Mouse (Mus musculus): ENCODE data around the gene Tnip1.
"Not testable (repeated sequence)": the region's sequence is repeated elsewhere in the genome, so short reads cannot be mapped to it uniquely, and the experiment has no call there.

Tnip1 gene

DNA sequence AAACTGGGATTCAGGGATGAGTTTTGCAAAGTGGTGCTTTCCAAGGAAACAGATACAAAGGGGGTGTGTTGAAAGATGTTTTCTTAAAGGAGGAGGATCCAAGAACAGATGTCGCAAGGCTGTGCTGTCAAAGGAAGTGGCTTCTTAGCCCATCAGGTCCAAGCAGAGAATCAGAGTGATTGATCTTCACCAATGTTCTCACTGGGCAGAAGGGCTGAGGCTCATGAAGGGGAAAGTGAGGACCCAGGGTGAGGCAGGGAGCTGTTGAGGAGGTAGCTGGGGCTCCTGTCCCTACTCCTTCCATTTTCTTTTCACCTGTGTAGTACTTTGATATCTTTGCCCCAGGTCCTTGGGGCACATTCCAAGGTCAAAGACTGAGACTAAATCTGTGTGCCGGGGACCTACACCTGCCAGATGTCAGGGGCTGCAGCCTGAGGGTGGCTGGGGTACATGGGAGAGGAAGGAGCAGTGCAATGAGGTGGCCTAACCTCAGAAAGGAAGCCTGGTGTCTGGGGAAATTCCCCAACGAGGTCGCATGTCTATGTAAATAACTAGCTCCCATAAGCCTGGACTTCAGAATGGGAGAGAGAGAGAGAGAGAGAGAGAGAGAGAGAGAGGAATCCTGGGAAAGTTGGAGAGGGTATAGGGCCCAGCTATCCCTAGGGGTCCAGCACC is 9.5 kb upstream of the Tnip1 start:
- no peak for DNase-seq (ENCODE audit: low spot score in 2 of 2)

GRCm38 (mm10) chr11:54971365-54972048 is 8.8 kb upstream of the Tnip1 start:
- DNase-seq (ENCODE audit: low spot score in 2 of 2): no peak

GRCm38 (mm10) chr11:54965234-54965633 is 2.5 kb upstream of the Tnip1 start:
- no peak for DNase-seq (ENCODE audit: low spot score in 2 of 2)

DNA sequence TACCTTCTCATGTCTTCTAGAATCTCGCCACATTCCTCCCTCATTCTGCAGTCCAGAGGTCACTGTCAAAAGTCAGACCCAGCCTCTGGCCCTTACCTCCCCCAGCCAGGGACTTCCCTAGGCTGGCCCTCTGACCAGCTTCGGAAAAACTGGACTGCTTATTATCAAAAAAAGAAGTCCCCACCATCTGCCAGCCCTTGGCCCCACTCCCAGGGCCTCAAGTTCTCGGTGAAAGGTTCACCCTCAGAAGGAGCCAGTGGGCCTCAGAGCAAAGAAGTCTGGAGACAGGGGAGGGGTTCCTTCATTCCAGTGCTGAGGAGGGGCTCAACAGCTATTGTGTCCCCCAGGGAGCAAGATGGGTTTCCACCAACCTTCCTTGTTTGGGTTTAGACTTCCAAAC is 796 bp downstream of the Tnip1 start:
- no peak for DNase-seq (ENCODE audit: low spot score in 2 of 2)

DNA sequence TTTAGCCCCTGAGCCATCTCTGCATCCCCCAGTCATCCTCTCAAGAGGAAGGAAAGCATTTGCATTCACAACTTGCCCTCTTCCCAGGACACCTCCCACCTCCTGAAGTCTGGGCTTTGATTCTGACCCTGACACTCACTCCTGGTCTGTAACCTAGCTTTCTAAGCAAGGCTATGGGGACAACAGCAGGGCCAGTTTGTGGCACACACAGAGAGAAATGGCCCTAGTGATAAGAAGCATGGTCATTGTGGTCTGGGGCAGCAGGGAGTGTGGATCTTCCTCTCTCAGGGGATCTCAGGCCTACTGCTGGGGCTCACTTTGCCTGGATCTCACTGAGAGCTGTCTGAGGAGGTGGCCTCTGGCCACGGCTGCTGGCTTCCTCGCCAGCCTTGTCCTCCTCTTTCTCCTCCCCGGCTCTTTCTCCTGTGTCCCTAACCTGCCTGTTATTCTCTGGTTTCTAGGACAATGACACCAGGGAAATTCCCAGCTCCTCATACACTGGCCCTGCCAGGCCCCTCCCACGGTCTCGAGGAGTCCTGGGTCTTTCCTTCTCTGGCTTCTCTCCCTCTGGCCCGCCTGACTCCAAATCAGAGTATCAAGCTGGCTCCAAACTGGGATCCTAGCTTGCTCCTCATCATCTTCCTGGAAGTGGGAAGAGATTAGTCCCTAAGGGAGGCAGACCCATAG is 1.4 kb downstream of the Tnip1 start:
- no peak for DNase-seq (ENCODE audit: low spot score in 2 of 2)

DNA sequence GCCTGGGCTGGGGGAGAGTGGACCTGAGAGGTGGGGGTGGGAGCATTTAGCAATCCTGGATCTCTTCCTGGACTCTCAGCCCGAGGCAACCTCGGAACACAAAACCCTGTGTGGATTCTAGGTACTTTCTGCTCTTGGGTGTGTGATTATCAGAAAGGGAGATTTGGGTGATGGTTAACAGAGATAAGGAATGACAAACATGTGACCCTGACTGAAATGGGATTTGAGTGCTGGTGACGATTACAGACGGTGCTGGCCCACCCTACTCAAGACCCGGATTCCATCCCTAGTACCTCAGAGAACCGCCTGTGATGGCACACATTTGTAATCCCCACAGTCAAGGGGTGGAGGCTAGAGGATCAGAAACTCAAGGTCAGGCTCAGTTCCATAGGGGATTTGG is 2.5 kb downstream of the Tnip1 start:
- DNase-seq (ENCODE audit: low spot score in 2 of 2): no peak

DNA sequence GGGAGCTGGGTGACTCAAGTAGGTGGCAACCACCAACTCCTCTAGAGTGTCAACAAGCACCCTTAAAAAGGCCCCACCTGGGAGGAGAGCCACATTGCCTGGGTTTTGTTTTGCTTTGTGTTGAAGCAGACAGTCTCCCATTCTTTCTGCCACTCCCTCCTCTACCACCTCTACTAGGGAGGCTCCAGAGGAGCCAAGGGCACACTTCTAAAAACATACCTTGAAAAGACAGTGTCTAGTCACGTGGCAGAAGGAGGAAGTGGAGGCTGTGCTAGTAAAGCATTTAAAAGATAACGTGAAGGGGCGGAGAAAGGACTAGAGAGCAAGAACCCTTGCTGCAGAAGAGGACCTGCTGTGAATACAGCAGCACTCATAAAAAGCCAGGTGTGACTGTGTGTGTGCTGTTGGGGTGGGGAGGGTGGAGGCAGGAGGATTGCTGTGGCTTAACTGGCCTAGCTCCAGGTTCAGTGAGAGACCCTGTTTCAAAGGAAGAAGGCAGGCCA is 4.1 kb downstream of the Tnip1 start:
- DNase-seq (ENCODE audit: low spot score in 2 of 2): no peak

- DNase-seq (ENCODE audit: low spot score in 2 of 2): not testable (repeated sequence)
Observed at GRCm38 (mm10) chr11:54957708-54958107, 5.0 kb downstream of the Tnip1 start.

GRCm38 (mm10) chr11:54956912-54957311 is 5.8 kb downstream of the Tnip1 start:
- no peak for DNase-seq (ENCODE audit: low spot score in 2 of 2)

- DNase-seq (ENCODE audit: low spot score in 2 of 2): peak; percentile 98 to 99
Observed at GRCm38 (mm10) chr11:54955735-54956480, 6.8 kb downstream of the Tnip1 start.

GRCm38 (mm10) chr11:54955400-54955734 is 7.3 kb downstream of the Tnip1 start:
- DNase-seq (ENCODE audit: low spot score in 2 of 2): not testable (repeated sequence)

DNA sequence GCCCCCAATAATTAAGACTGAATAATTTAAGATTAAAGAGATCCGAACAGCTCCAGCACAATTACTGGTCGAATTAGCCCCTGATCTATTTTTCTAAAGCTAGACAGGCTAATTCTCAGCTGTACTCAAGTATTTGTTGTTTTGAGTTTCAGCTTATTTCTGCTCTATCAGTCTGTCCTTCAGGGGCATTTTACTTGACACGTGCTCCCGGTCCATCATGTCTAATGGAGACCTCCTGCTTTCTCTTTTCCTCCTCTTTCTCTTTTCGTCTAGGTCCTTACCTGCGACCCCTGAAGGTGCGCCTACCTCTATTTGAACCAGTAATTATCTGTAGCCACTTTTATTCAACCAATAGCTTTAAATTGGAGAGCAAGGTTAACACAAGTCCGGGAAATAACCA is 8.0 kb downstream of the Tnip1 start:
- no peak for DNase-seq (ENCODE audit: low spot score in 2 of 2)

GRCm38 (mm10) chr11:54953993-54954446 is 8.7 kb downstream of the Tnip1 start:
- peak; percentile 36 for DNase-seq (ENCODE audit: low spot score in 2 of 2)

DNA sequence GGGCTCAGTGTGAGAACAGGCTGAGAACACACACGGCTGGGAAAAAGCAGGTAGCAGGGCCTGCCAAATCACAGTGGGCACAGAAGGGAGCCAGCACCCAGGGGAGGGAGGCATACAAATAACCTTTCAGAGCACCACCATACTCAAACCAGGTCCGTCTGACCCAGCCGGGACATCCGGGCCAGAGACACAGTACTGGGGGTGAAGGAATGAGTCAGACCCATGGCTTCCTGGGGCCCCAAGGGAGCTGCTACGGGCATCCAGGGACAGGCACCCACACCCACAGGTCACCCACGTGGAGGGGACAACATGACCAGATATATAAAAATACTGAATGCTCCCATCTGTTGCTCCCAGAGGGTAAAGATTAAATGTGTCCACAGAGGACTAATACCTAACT is 10.1 kb downstream of the Tnip1 start:
- DNase-seq (ENCODE audit: low spot score in 2 of 2): no peak

DNA sequence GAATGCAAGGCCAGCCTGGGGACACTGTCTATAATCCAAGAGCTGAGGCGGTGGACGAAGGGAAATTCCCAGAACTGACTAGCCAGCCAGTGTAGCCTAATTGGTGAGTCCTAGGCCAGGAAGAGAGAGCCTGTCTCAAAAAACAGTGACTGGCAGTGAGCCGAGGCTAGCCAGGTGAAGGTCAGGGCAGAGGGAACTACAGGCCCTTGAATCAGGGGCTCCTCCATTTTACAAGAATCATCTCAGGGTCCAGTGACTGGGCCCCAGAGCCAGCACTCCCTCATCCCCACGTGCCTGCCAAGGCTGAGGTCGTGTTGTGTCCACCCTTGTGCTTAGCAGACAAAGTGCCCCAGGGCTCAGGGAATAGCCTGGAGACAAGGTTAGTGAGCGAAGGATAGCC is 12.0 kb downstream of the Tnip1 start:
- no peak for DNase-seq (ENCODE audit: low spot score in 2 of 2)

GRCm38 (mm10) chr11:54949717-54950116 is 13.0 kb downstream of the Tnip1 start:
- DNase-seq (ENCODE audit: low spot score in 2 of 2): no peak

DNA sequence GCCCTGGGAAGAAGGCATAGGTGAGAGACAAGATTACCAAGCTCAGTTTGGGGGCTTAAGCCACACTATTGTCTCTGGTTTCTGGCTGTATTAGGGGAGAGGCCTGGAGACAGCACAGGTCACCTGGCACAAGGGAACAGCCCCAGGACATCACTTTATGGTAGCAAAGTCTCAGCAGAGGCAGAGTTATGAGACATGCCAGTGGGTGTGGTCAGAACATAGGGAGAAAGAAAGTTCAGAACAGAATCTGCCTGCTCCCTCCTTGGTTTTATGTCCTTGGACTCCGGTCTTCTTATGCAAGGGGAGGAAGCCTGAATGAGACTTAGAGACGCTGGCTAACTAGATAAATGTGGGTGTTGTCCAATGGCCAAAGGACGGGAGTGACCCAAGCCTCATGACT is 18.0 kb downstream of the Tnip1 start:
- DNase-seq (ENCODE audit: low spot score in 2 of 2): no peak

DNA sequence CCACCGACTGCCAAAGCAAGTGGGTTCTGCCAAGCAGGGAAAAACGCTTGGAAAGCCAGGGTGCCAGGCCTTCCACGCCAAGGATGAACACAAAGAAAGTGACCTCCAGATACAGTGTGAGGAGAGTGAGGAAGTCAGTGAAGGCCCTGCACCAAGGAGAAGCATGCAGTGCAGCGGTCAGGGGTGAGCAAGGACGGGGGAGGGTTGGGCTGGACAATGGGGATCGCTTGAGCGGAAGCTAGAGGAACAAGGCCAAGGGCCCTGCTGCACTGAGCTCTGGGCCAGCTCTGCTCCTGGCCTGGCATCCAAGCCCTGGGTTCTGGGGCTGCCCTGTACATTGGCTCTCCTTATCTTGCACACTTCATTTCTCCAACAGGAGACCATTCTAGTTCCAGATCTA is 22.7 kb downstream of the Tnip1 start:
- DNase-seq (ENCODE audit: low spot score in 2 of 2): no peak

DNA sequence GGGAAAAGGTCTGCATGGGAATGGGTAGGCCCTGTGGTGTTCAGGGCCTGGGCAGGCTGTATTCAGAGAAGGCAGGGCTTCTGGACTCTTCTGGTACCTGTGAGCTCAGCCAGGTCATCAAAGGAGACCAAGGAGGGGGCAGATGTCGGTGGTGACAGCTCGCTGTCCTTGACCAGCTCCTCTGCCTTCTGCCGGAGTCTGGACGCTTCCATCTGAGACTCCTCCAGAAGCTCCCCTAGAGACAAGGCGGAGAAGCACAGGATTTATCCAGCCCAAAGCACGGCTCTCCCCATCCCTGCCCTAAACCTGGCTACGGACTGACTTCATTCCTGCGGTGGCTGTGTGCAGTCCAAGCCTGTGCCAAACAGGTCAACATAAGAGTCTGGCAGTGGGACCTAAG is 23.2 kb downstream of the Tnip1 start:
- DNase-seq (ENCODE audit: low spot score in 2 of 2): no peak

GRCm38 (mm10) chr11:54936771-54937140 is 26.0 kb downstream of the Tnip1 start:
- DNase-seq (ENCODE audit: low spot score in 2 of 2): no peak

DNA sequence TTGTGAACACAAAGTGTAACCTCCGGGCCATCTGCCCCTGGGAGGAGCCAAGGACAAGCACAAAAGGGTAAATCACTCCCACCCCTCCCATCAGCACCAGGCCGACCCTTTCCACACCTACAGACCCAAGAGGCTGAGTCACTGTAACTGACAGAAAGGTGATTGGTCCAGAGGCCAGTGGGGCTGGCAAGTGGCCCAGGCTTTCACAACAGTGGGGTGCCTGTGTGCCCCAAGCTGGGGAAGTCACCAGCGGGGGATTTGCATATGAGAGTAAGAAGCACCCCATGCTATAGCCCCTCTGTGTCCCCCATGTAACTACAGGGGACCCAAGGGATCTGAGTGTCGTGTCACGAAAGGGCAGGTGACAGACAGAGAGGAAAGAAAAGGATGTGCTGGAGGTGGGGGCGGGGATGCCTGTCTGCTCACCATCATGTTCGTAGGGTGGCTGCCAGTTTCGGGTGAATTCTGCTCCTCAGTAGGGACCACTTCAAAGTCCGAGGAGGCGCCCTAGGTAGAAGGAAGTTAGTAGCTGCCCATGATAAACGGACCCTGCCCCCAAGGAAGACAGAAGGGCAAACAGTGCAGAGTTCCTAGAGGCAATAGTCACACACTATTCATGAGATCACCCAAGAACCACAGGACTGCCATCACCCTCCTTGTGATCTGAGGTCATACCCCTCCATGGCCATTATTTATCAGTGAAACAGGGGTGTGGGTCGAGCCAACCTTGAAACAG is 26.5 kb downstream of the Tnip1 start:
- DNase-seq (ENCODE audit: low spot score in 2 of 2): no peak

GRCm38 (mm10) chr11:54934198-54934597 is 28.5 kb downstream of the Tnip1 start:
- no peak for DNase-seq (ENCODE audit: low spot score in 2 of 2)

All from right cerebral cortex, adult 2 months (tissue).